ENCODE assay signal across 21 mouse cellular contexts in genomic region chr3:85176736-85177135, GRCm38 (mm10).
DNase-seq lines count a peak whose midpoint lies in the region; TF ChIP-seq lines count a peak whose summit lies in the region.
"Had no signal": no experiment of that assay in that cellular context is flagged by ENCODE, and none has a peak within 500 bp of the region (broad histone marks: within the 10 kb centered on the region; RNA-seq: fewer than 3 reads in every experiment).

No protein-coding gene starts in this region.

- TF ChIP-seq CTCF in layer of hippocampus, adult 2 months (conservative IDR thresholded peaks at IDR 0.05): no peak

- H3K4me3 ChIP-seq in layer of hippocampus, adult 2 months: no peak overlapping the region
- H3K4me3 ChIP-seq: embryonic facial prominence, embryonic 13.5 days; embryonic facial prominence, embryonic 15.5 days; erythroblast, embryonic 14.5 days; forebrain, embryonic 10.5 days; forebrain, embryonic 12.5 days had no signal

- intact Hi-C loops in gastrocnemius, postnatal 14 days (cut with DNase I; ENCODE audit: low total_unique reads): no loop called here

- no peak for DNase-seq in layer of hippocampus, adult 2 months (ENCODE audit: low spot score in 2 of 2)
- no peak for DNase-seq in layer of hippocampus, postnatal 36 days
- peak; percentile 26 to 70 for DNase-seq in gastrocnemius, adult 8-10 months (ENCODE audit: low spot score in 2 of 2)
- DNase-seq in gastrocnemius, postnatal 14 days: peak; percentile 53
- DNase-seq in skeletal muscle tissue, adult 2 months (ENCODE audit: low read depth, low spot score): peak; percentile 82
- no peak for DNase-seq in spleen, postnatal 36 days (ENCODE audit: low spot score in 2 of 2)
- DNase-seq in cerebellum, postnatal 14 days: no peak
- no peak for DNase-seq in natural killer cell, adult 2 months (ENCODE audit: low spot score in 2 of 2)
- DNase-seq: adrenal gland, adult 2 months; adrenal gland, postnatal 10 days; adrenal gland, postnatal 25 days; cerebellum, adult 11 months; cerebellum, adult 18-20 months; cerebellum, adult 8-10 months; cerebellum, adult 9-11 months; cerebellum, postnatal 25 days had no signal

- 0 out of 2 replicates have a peak overlapping the region, but pooled peaks have one; percentile 52 for H3K27ac ChIP-seq in layer of hippocampus, adult 2 months
- H3K27ac ChIP-seq: embryonic facial prominence, embryonic 13.5 days; embryonic facial prominence, embryonic 15.5 days; forebrain, embryonic 10.5 days; forebrain, embryonic 12.5 days had no signal

Comparison
In these comparisons a context has a peak if more than half of its experiments do, and no peak if none do; other contexts are left out.
1. DNase-seq: peak in gastrocnemius, adult 8-10 months (2 of 2), gastrocnemius, postnatal 14 days (single experiment) and skeletal muscle tissue, adult 2 months (single experiment); none in layer of hippocampus, adult 2 months (0 of 2), layer of hippocampus, postnatal 36 days (0 of 2), spleen, postnatal 36 days (0 of 2), cerebellum, postnatal 14 days (0 of 2) and natural killer cell, adult 2 months (0 of 2).